Mouse (Mus musculus) adrenal gland, postnatal 10 days (tissue): ENCODE measurements around the gene Ngf. TPM values are rescaled to one million over a fixed set of nuclear protein-coding genes. Genes with fewer than 3 reads are reported as not detected.
A peak's percentile ranks its signal among the peaks of the same experiment; 100 is the strongest.

Experiments used
- DNase-seq: peaks from one replicate; pipeline ENCODE4 v3.0.0; 2021; ENCODE audit warnings: mixed read lengths
- total RNA-seq, 2 experiments: library from RNA; stranded (reverse); gene quantifications; 2 replicates each; pipeline ENCODE4 v1.2.3; 2021

Gene Ngf
- total RNA-seq, 2 experiments from 2014 or later, result 2.7 to 3.1 TPM

GRCm38 (mm10) chr3:102507666-102508260 lies 38.0 kb downstream of the Ngf start:
- no peak for DNase-seq

- DNase-seq, result peak; percentile 39
These were observed 38.7 kb downstream of the Ngf start for GRCm38 (mm10) chr3:102508455-102508854.

DNA sequence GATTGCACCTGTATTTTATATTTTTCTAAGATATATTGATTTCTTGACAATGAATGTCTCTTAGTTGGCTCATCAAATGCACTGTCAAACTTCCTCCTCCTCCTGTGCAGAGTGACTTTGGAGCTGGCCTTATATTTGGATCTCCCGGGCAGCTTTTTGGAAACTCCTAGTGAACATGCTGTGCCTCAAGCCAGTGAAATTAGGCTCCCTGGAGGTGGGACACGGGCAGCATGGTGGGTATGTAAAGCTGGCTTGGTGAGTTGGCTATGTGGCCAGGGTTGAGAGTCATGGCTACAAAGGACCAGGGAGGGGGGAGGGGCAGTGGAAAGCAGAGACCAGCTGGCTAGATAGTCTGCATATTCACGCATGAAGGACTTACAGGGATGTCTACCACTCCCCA lies 39.9 kb downstream of the Ngf start:
- DNase-seq, result no peak

- DNase-seq, result no peak
These were observed 47.2 kb downstream of the Ngf start for GRCm38 (mm10) chr3:102516937-102517336.

GRCm38 (mm10) chr3:102521061-102521460 lies 51.3 kb downstream of the Ngf start:
- no peak for DNase-seq

GRCm38 (mm10) chr3:102523711-102524110 lies 54.0 kb downstream of the Ngf start:
- DNase-seq, result no peak

DNA sequence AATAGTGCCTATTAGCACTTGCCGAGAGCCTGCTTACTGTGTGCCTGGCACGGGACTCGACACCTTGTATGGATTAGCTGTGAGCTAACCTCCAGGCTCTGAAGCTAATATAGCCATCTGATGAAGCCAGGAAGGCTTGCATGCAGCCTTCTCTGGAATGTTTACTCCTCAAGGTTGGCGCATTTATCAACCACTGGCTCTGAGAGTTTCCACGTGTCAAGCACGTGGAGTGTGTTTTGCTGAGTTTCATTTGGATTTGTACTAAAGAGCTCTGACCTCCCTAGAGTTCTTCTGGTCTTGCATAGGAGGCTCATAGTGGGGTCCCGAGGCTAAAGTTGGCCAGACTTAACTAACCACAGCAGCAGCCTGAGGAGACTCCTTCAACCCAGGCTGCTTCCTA lies 55.2 kb downstream of the Ngf start:
- DNase-seq, result no peak

- DNase-seq, result no peak
These were observed 56.1 kb downstream of the Ngf start for GRCm38 (mm10) chr3:102525856-102526255.

DNA sequence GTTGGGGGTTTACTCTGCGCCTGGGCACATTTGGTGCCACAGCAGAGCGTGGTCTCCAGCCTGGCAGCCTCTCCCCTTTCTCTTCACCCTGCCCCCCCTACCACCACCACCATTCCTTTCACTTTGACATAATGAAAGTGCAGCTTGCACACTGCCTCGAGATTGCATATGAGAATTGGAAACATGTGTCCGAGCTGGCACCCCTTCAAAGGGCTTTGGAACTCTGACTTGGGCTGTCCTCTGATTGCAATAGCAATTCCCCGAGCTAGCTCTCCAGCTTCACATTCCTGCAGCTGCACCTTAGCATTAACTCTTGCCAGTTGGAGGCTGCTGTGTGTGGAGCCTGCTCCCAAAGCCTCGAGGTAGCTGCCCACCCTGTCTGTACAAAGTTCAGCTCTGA lies 56.8 kb downstream of the Ngf start:
- peak; percentile 72 for DNase-seq

- DNase-seq, result no peak
These were observed 65.0 kb downstream of the Ngf start for GRCm38 (mm10) chr3:102534744-102535143.

DNA sequence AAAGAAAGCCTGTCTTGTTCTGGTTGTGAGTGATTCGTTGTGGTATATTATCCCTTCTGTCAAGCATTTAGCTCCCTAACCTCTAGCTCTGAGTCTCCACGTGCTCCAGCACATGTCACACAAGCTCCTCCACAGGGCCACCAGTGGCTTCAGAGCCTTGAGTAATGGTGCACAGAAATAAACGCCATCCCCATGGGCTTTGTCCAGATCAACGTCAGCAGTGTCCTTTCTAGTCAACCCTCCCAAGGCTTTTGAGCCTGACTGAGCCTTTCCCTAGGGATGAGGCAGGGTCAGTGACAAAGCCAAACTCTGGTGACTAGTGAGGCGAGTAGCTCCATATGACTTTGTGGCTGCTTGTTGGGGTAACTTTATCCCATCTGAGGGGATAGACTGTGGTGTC lies 73.9 kb downstream of the Ngf start:
- peak; percentile 35 for DNase-seq

DNA sequence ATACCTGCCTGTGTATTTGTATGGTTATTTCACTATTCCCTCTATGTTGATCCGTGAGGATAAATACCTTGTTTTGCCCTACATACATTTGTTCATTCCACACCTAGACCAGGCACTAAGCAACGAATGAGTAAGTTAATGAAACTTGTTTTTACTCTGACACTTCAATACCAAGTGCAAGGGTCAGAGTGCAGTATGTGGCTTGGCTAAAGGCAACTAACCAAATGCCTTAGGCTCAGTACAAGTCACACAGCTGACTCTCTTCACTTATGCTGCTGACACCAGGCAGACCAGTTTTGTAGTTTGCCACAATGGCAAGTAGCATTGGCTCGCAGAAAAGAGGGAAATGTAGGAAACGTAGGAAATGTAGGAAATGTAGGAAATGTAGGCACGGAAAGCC lies 77.8 kb downstream of the Ngf start:
- no peak for DNase-seq

DNA sequence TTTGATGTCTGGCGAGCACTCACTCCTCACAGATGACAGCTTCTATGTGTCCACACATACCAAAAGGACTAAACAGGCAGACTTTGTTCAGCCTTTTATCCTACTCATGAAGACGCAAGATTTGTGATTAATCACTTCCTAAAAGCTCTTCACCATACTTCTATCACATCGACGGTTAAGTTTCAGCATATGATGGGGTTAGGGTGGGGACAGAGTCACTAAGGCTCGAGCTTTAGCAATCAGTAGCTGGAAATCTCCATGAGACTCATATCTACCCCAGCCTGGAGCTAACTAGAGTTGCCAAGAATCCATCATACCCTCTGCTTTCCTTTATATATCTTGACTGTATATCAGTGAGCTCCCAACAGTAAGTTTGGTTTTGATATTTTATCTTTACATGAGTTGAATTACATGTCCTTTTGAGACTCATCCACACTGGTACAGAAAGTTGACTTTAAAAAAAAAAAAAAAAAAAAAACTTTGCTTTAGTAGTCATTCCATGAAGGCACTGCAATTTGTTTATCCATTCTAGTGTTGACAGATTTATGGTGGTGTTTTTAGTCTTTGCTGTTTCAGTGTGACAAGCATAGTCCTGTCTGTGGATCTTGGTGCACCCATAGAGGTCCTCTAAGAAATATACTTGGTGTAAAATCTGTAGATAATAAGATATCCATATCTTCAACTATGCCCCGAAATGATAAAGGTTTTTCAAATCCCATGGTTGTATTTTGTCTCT lies 84.4 kb downstream of the Ngf start:
- no peak for DNase-seq

DNA sequence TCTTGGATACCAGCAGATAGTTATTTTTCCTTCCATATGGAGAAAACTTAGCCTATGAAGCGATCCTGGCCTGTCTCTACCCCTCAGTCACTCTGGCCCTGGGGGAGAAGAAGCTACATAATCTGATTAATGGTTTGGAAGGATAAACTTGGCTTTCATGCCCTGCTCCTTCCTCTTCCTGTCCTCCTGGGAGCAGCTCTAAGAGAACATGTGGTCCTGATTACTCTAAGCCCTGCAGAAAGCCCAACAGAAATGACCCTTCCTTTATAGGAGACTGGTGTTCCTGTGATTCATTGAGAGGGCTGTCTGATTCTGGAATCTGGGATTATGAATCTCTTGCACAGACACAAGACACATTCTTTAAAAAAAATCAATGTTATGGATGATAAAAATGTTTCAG lies 86.4 kb downstream of the Ngf start:
- no peak for DNase-seq

DNA sequence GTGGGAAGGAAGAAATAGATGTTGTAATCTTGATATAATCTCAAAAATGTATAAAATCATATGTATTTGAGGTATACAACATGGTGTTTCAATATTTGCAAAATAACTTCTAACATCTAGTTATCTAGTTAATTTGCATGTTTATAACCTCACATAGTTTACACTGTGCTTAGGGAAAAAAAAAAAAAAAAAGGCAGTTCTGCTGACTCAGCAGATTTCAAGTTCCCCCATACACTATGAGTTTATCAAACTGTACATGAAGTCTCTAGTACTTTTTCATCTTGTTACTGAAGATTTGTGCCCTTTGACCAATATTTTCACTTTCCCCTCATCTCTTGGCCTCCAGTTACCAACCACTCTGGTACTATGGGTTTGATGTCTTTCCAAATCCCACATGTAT lies 86.9 kb downstream of the Ngf start:
- DNase-seq, result no peak
